Mouse (Mus musculus) cerebellum, postnatal 10 days (tissue): ENCODE measurements around the gene Lxn.

Experiments
- DNase-seq, 2 experiments: peaks; one replicate each; pipeline ENCODE4 v3.0.0; 2021; ENCODE audit warnings: mixed read lengths in 2 of 2

The Lxn gene

DNA sequence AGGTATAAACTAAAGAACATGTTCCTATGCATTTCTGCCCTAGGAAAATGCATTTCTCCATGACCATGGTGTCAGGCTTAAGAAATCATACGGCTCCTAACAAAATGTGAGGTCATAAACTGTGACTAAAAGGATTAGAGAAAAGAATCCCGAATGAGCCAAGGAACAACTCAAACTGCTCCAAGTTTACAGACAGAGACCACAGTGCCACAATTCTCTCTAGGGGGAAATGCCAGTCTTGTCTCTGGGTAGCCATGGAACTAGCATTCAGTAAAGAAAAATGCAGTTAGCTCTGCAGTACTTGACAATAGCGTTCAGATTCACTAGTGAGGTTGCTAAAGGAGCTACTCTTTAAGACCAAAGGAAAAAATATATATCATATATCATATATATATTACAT is 3.8 kb downstream of the Lxn start:
- DNase-seq: no peak

DNA sequence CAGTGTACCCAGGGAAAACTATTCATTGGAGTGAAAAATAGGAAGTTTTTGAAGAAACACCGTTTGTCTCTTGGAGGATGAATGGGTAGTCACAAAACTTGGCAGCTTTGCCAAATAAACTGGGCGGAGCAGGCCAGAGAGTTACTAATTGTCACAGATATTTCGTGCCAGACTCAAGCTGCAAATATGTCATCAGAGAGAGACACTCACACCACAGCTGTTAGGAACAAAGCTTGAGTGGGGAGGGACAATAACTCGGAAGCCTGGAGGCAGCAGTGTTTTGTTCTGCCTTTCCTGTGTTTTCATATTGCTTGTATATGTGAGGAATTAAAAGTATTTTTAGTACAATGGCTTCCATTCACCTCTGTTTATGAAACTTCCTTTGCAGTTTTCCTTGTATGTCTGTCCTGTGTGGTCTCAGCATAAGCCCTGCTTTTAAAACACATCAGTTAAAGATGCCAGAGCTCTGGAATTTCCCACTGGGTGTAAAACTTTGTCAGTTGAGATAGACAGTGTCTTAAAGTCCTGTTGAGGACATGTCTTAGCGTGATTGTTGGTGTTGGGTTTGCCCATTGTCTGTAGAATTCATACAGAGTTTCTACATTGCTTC is 13.0 kb downstream of the Lxn start:
- DNase-seq: no peak

DNA sequence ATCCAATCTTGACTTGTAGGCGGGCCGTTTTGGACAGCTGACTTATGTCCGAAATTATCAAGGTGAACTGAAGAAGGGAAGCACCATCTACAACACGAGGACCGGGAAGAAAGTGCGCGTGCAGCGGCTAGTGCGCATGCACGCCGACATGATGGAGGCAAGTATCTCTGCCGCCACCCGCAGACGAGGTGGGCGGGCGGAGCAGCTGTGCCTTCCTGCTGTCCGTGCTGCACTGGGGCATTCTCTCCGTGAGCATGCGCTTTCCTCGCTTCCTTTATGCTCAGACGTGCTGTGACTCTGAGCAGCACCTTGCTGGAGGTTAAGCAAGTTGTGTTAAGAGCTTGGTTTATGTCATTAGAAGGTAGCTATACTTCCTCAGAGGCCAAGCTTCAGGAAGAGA is 14.1 kb downstream of the Lxn start:
- no peak for DNase-seq

DNA sequence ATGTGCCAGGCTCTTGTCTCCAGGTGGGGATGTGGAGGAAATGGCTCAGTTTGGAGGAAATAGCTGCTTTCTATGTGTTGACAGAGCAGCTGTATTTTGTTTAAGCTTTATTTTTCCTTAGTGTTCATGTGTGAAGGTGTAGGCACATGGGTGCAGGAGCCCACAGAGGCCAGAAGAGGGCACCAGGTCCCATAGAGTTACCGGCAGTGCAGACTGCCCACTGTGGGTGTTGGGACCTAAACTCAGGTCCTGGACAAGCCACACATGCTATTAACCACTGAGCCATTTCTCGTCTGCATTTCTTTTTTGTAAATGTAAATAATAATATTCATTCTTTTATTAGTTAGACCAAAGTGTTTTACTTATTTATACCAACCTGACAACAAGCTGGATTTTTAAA is 16.6 kb downstream of the Lxn start:
- no peak for DNase-seq

DNA sequence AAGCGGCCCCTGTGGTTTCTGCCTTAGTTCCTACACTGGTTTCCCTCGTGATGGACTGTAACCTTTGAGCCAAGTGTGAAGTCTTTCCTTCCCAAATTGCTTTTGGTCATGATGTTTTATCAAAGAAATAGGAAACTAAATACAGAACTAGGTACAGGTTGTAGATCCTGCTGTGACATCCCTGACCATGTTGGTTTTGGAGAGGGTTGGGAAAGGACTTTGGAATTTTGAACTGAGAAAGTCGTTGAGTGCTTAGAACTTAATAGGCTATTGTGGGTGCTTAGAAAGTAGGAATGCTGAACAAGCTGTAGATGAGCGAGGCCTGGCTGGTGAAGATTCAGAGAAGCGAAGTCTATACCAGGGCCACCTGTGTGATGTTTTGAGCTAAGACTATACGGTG is 29.7 kb downstream of the Lxn start:
- no peak for DNase-seq

DNA sequence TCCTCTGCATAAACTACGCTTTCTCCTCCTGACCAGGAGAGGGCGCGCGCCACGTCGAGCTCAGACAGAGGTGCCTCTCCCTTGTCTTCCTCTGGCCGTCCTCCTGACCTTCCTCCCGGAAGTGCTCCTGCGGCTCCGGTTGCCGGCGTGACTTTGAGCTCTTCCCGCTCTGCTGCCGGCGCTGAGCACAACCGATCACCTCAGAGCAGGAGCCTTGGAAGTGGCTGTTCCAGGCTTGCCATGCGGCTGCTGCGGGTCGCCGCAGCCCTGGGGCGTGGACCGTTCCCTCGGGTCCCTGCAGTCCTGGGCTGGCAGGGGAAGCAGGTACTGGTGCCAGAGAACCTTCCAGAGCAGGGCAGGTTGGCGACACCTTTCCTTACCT is 33.7 kb downstream of the Lxn start, which contains the start of gene Gfm1:
TSS of gene Gfm1 (plus strand) at position 98 of the 382 bp plus-strand sequence.
- DNase-seq: peak; percentile 94 to 95

DNA sequence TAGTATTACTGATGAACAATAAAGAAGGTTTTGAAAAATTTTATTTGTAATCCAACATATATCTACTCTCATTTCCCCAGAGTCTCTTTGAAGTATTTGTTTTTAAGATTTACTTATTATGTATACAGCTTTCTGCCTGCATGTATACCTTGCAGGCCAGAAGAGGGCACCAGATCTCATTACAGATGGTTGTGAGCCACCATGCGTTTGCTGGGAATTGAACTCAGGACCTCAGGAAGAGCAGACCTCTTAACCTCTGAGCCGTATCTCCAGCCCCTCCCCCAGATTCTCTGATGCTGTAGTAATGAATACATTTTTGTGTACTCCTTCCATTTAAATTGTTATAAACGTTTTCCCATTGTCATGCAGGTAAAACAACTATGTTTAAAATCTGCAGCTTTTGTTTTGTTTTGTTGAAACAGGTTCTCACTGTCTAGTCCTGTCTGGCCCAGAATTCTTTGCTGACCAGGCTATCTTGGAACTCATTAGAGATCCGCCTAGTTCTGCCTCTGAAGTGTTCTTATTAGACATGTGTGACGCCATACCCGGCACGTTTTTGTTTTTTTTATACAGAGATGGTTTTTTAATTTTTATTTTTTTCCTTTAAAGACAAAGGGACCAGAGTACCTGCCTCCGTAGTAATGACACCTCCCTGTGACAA is 34.3 kb downstream of the Lxn start:
- peak; percentile 27 to 36 for DNase-seq
